Mouse (Mus musculus): ENCODE results near the gene Gm44790. TPM values are rescaled to one million over a fixed set of nuclear protein-coding genes. Genes with fewer than 3 reads are reported as not detected.

Gene Gm44790
- polyA plus RNA-seq, 1 experiment from 2014 or later: not detected

GRCm38 (mm10) chr6:86419239-86419638, 7.2 kb upstream of the Gm44790 start:
- no peak overlapping the region for H3K9ac ChIP-seq (replicated peaks; ENCODE audit: low read length)
- H3K4me1 ChIP-seq (ENCODE audit: control insufficient read depth, insufficient read depth, low read length): no peaks in the 10 kb centered on the region
- ATAC-seq (ENCODE audit: low FRiP score, low TSS enrichment) (no peak), DNase-seq (no peak)
- H3K4me2 ChIP-seq (ENCODE audit: low read length): no peak overlapping the region
- no peak overlapping the region for H3K27ac ChIP-seq (replicated peaks; ENCODE audit: low read depth, low read length)
- no peaks in the 10 kb centered on the region for H3K27me3 ChIP-seq (ENCODE audit: control insufficient read depth, insufficient read depth, low read length)
- 91% methylated on average over 3 of the region's 3 CpGs for WGBS
- H3K36me3 ChIP-seq (ENCODE audit: control insufficient read depth, insufficient read depth, low read length): peaks cover 85% of the 10 kb centered on the region
- H3K4me3 ChIP-seq (replicated peaks; ENCODE audit: low read depth, low read length): no peak overlapping the region
- H3K9me3 ChIP-seq (ENCODE audit: control insufficient read depth, low read length): no peaks in the 10 kb centered on the region

- 73% methylated on average over 6 of the region's 6 CpGs for WGBS
- no peaks in the 10 kb centered on the region for H3K27me3 ChIP-seq (ENCODE audit: control insufficient read depth, insufficient read depth, low read length)
- ATAC-seq (ENCODE audit: low FRiP score, low TSS enrichment) (no peak), DNase-seq (peak; percentile 41)
- no peak overlapping the region for H3K9ac ChIP-seq (replicated peaks; ENCODE audit: low read length)
- no peaks in the 10 kb centered on the region for H3K4me1 ChIP-seq (ENCODE audit: control insufficient read depth, insufficient read depth, low read length)
- H3K27ac ChIP-seq (replicated peaks; ENCODE audit: low read depth, low read length): no peak overlapping the region
- H3K9me3 ChIP-seq (ENCODE audit: control insufficient read depth, low read length): no peaks in the 10 kb centered on the region
- peaks cover 86% of the 10 kb centered on the region for H3K36me3 ChIP-seq (ENCODE audit: control insufficient read depth, insufficient read depth, low read length)
- no peak overlapping the region for H3K4me3 ChIP-seq (replicated peaks; ENCODE audit: low read depth, low read length)
- H3K4me2 ChIP-seq (ENCODE audit: low read length): no peak overlapping the region
Measured at GRCm38 (mm10) chr6:86420491-86420890, 6.0 kb upstream of the Gm44790 start.

GRCm38 (mm10) chr6:86431531-86431930, 5.1 kb downstream of the Gm44790 start:
- 92% methylated on average over 3 of the region's 3 CpGs for WGBS
- Histone ChIP-seq H3K4me3 (replicated peaks; ENCODE audit: low read depth, low read length) (no peak overlapping the region), H3K27ac (replicated peaks; ENCODE audit: low read depth, low read length) (no peak overlapping the region), H3K9me3 (ENCODE audit: control insufficient read depth, low read length) (no peaks in the 10 kb centered on the region), H3K36me3 (ENCODE audit: control insufficient read depth, insufficient read depth, low read length) (peaks cover 92% of the 10 kb centered on the region), H3K9ac (replicated peaks; ENCODE audit: low read length) (no peak overlapping the region), H3K4me2 (ENCODE audit: low read length) (no peak overlapping the region), H3K27me3 (ENCODE audit: control insufficient read depth, insufficient read depth, low read length) (no peaks in the 10 kb centered on the region), H3K4me1 (ENCODE audit: control insufficient read depth, insufficient read depth, low read length) (no peaks in the 10 kb centered on the region)
- ATAC-seq (ENCODE audit: low FRiP score, low TSS enrichment): no peak
- no peak for DNase-seq

GRCm38 (mm10) chr6:86433696-86434095, 7.2 kb downstream of the Gm44790 start:
- Histone ChIP-seq H3K27me3 (ENCODE audit: control insufficient read depth, insufficient read depth, low read length) (no peaks in the 10 kb centered on the region), H3K27ac (replicated peaks; ENCODE audit: low read depth, low read length) (no peak overlapping the region), H3K9me3 (ENCODE audit: control insufficient read depth, low read length) (no peaks in the 10 kb centered on the region), H3K4me1 (ENCODE audit: control insufficient read depth, insufficient read depth, low read length) (no peaks in the 10 kb centered on the region), H3K9ac (replicated peaks; ENCODE audit: low read length) (no peak overlapping the region), H3K36me3 (ENCODE audit: control insufficient read depth, insufficient read depth, low read length) (peaks cover 74% of the 10 kb centered on the region), H3K4me2 (ENCODE audit: low read length) (no peak overlapping the region), H3K4me3 (replicated peaks; ENCODE audit: low read depth, low read length) (no peak overlapping the region)
- ATAC-seq (ENCODE audit: low FRiP score, low TSS enrichment) (no peak), DNase-seq (no peak)
- 97% methylated on average over 1 of the region's 1 CpGs for WGBS

- Histone ChIP-seq H3K4me2 (ENCODE audit: low read length) (peak overlapping the region; percentile 85), H3K27me3 (ENCODE audit: control insufficient read depth, insufficient read depth, low read length) (no peaks in the 10 kb centered on the region), H3K9me3 (ENCODE audit: control insufficient read depth, low read length) (no peaks in the 10 kb centered on the region), H3K9ac (replicated peaks; ENCODE audit: low read length) (peak overlapping the region; percentile 74), H3K4me3 (replicated peaks; ENCODE audit: low read depth, low read length) (peak overlapping the region; percentile 80), H3K4me1 (ENCODE audit: control insufficient read depth, insufficient read depth, low read length) (peaks cover 6% of the 10 kb centered on the region), H3K36me3 (ENCODE audit: control insufficient read depth, insufficient read depth, low read length) (peaks cover 42% of the 10 kb centered on the region), H3K27ac (replicated peaks; ENCODE audit: low read depth, low read length) (peak overlapping the region; percentile 79)
- peak; percentile 62 for DNase-seq
- ATAC-seq (ENCODE audit: low FRiP score, low TSS enrichment): peak; percentile 21; the same call in 1 of the 2 replicates
- 4% methylated on average over 14 of the region's 14 CpGs for WGBS
Measured at GRCm38 (mm10) chr6:86437711-86438110, 11.3 kb downstream of the Gm44790 start.

- H3K27ac ChIP-seq (replicated peaks; ENCODE audit: low read depth, low read length): peak within 1 kb of the TSS; percentile 88
- H3K4me3 ChIP-seq (replicated peaks; ENCODE audit: low read depth, low read length): peak within 1 kb of the TSS; percentile 80
- WGBS: under 1% methylated on average over 59 of the region's 59 CpGs
- no peaks in the 10 kb centered on the region for H3K27me3 ChIP-seq (ENCODE audit: control insufficient read depth, insufficient read depth, low read length)
- no peaks in the 10 kb centered on the region for H3K9me3 ChIP-seq (ENCODE audit: control insufficient read depth, low read length)
- peak; percentile 94 for ATAC-seq (ENCODE audit: low FRiP score, low TSS enrichment)
- peak within 1 kb of the TSS; percentile 74 for H3K9ac ChIP-seq (replicated peaks; ENCODE audit: low read length)
- DNase-seq: peak; percentile 96
- peak within 1 kb of the TSS; percentile 85 for H3K4me2 ChIP-seq (ENCODE audit: low read length)
- peaks cover 37% of the 10 kb centered on the region for H3K36me3 ChIP-seq (ENCODE audit: control insufficient read depth, insufficient read depth, low read length)
- peaks cover 6% of the 10 kb centered on the region for H3K4me1 ChIP-seq (ENCODE audit: control insufficient read depth, insufficient read depth, low read length)
Measured at GRCm38 (mm10) chr6:86438272-86439118, 12.0 kb downstream of the Gm44790 start, which contains the start of gene C87436. Gene C87436, plus strand, starts transcription at chr6:86438374.

- Histone ChIP-seq H3K4me1 (ENCODE audit: control insufficient read depth, insufficient read depth, low read length) (peaks cover 6% of the 10 kb centered on the region), H3K36me3 (ENCODE audit: control insufficient read depth, insufficient read depth, low read length) (peaks cover 37% of the 10 kb centered on the region), H3K9me3 (ENCODE audit: control insufficient read depth, low read length) (no peaks in the 10 kb centered on the region), H3K27me3 (ENCODE audit: control insufficient read depth, insufficient read depth, low read length) (no peaks in the 10 kb centered on the region), H3K4me3 (replicated peaks; ENCODE audit: low read depth, low read length) (peak overlapping the region; percentile 80), H3K9ac (replicated peaks; ENCODE audit: low read length) (peak overlapping the region; percentile 74), H3K4me2 (ENCODE audit: low read length) (peak overlapping the region; percentile 85), H3K27ac (replicated peaks; ENCODE audit: low read depth, low read length) (peak overlapping the region; percentile 88)
- no peak for ATAC-seq (ENCODE audit: low FRiP score, low TSS enrichment)
- 6% methylated on average over 13 of the region's 13 CpGs for WGBS
- no peak for DNase-seq
Measured at GRCm38 (mm10) chr6:86439119-86439496, 12.7 kb downstream of the Gm44790 start.

- no peak for ATAC-seq (ENCODE audit: low FRiP score, low TSS enrichment)
- no peak for DNase-seq
Measured at GRCm38 (mm10) chr6:86439531-86439930, 13.1 kb downstream of the Gm44790 start.

GRCm38 (mm10) chr6:86441571-86441970, 15.1 kb downstream of the Gm44790 start:
- no peak overlapping the region for H3K27ac ChIP-seq (replicated peaks; ENCODE audit: low read depth, low read length)
- ATAC-seq (ENCODE audit: low FRiP score, low TSS enrichment) (no peak), DNase-seq (no peak)
- H3K9me3 ChIP-seq (ENCODE audit: control insufficient read depth, low read length): no peaks in the 10 kb centered on the region
- peaks cover 6% of the 10 kb centered on the region for H3K4me1 ChIP-seq (ENCODE audit: control insufficient read depth, insufficient read depth, low read length)
- H3K4me2 ChIP-seq (ENCODE audit: low read length): no peak overlapping the region
- H3K36me3 ChIP-seq (ENCODE audit: control insufficient read depth, insufficient read depth, low read length): peaks cover 33% of the 10 kb centered on the region
- H3K27me3 ChIP-seq (ENCODE audit: control insufficient read depth, insufficient read depth, low read length): no peaks in the 10 kb centered on the region
- no peak overlapping the region for H3K9ac ChIP-seq (replicated peaks; ENCODE audit: low read length)
- no peak overlapping the region for H3K4me3 ChIP-seq (replicated peaks; ENCODE audit: low read depth, low read length)
- WGBS: 96% methylated on average over 10 of the region's 10 CpGs

More at GRCm38 (mm10) chr6:86439531-86439930, 13.1 kb downstream of the Gm44790 start:
- Histone ChIP-seq H3K36me3 (ENCODE audit: control insufficient read depth, insufficient read depth, low read length) (peaks cover 37% of the 10 kb centered on the region), H3K9me3 (ENCODE audit: control insufficient read depth, low read length) (no peaks in the 10 kb centered on the region), H3K27ac (replicated peaks; ENCODE audit: low read depth, low read length) (no peak overlapping the region), H3K27me3 (ENCODE audit: control insufficient read depth, insufficient read depth, low read length) (no peaks in the 10 kb centered on the region), H3K4me1 (ENCODE audit: control insufficient read depth, insufficient read depth, low read length) (peaks cover 6% of the 10 kb centered on the region), H3K4me2 (ENCODE audit: low read length) (peak overlapping the region; percentile 85), H3K9ac (replicated peaks; ENCODE audit: low read length) (peak overlapping the region; percentile 74), H3K4me3 (replicated peaks; ENCODE audit: low read depth, low read length) (peak overlapping the region; percentile 80)
- 93% methylated on average over 1 of the region's 1 CpGs for WGBS
